14 mouse cellular contexts compared by ENCODE assay signal in genomic region chr3:102166287-102166620, GRCm38 (mm10). TPM values are rescaled to one million over a fixed set of nuclear protein-coding genes. Genes with fewer than 3 reads are reported as not detected.
DNase-seq lines count a peak whose midpoint lies in the region; ATAC-seq and TF ChIP-seq lines count a peak whose summit lies in the region.
"Had no signal": no experiment of that assay in that cellular context is flagged by ENCODE, and none has a peak within 500 bp of the region (broad histone marks: within the 10 kb centered on the region; RNA-seq: fewer than 3 reads in every experiment).

No protein-coding gene starts in this region.

- TF ChIP-seq EP300 in MEL (IDR thresholded peaks at IDR 0.05; ENCODE audit: low read depth in 1 of 2, low read length in 2 of 2): no peak

- no peaks in the 10 kb centered on the region for H3K9me3 ChIP-seq in intestine, embryonic 16.5 days (ENCODE audit: control insufficient read depth, low read length)
- no peaks in the 10 kb centered on the region for H3K9me3 ChIP-seq in intestine, embryonic 15.5 days
- no peaks in the 10 kb centered on the region for H3K9me3 ChIP-seq in MEL (replicated peaks; ENCODE audit: insufficient read depth, low read length)
- H3K9me3 ChIP-seq in erythroblast, embryonic 14.5 days (ENCODE audit: control insufficient read depth, low read length): no peaks in the 10 kb centered on the region

- H3K4me3 ChIP-seq in intestine, embryonic 16.5 days (ENCODE audit: low read length): no peak overlapping the region
- no peak overlapping the region for H3K4me3 ChIP-seq in intestine, embryonic 15.5 days (replicated peaks)
- no peak overlapping the region for H3K4me3 ChIP-seq in MEL (ENCODE audit: control insufficient read depth in 1 of 2, insufficient read depth in 1 of 2, low read depth in 2 of 2, low read length in 2 of 2)
- H3K4me3 ChIP-seq in erythroblast, embryonic 14.5 days (replicated peaks): peak overlapping the region; percentile 87

- no peak for DNase-seq in MEL (ENCODE audit: low read depth, low spot score)
- peak; percentile 41 for DNase-seq in skeletal muscle tissue, adult 2 months (ENCODE audit: low read depth, low spot score)
- DNase-seq in embryo, embryonic 10.5 days (ENCODE audit: low spot score): no peak
- no peak for DNase-seq in gastrocnemius, adult 8-10 months (ENCODE audit: low spot score in 2 of 2)
- DNase-seq: cerebellum, adult 2 months; kidney, adult 11 months; right cerebral cortex, postnatal 25 days; thymus, postnatal 4 days had no signal

- no peaks in the 10 kb centered on the region for H3K27me3 ChIP-seq in intestine, embryonic 16.5 days (replicated peaks; ENCODE audit: control insufficient read depth, insufficient read depth, low read length)
- H3K27me3 ChIP-seq in intestine, embryonic 15.5 days (replicated peaks): no peaks in the 10 kb centered on the region
- H3K27me3 ChIP-seq in MEL (ENCODE audit: control insufficient read depth in 1 of 2, insufficient read depth in 2 of 2, low read length in 2 of 2): no peaks in the 10 kb centered on the region
- H3K27me3 ChIP-seq in erythroblast, embryonic 14.5 days (ENCODE audit: control insufficient read depth): no peaks in the 10 kb centered on the region
- H3K27me3 ChIP-seq: CH12.LX had no signal

- no peak overlapping the region for H3K4me2 ChIP-seq in intestine, embryonic 16.5 days (ENCODE audit: low read depth, low read length)
- no peak overlapping the region for H3K4me2 ChIP-seq in intestine, embryonic 15.5 days (replicated peaks)

- H3K79me2 ChIP-seq in MEL (ENCODE audit: control insufficient read depth, insufficient read depth, low read length, poor library complexity): peaks cover 2% of the 10 kb centered on the region; the same call in 1 of the 2 replicates

- no peak for TF ChIP-seq RAD21 in MEL (IDR thresholded peaks at IDR 0.05; ENCODE audit: low read depth, low read length)

- H3K27ac ChIP-seq in intestine, embryonic 16.5 days (ENCODE audit: low read length): 0 out of 2 replicates have a peak overlapping the region, but pooled peaks have one; percentile 44
- no peak overlapping the region for H3K27ac ChIP-seq in intestine, embryonic 15.5 days
- H3K27ac ChIP-seq in MEL (ENCODE audit: control insufficient read depth, low read depth, low read length): peak overlapping the region; percentile 87

- no peak overlapping the region for H3K9ac ChIP-seq in intestine, embryonic 16.5 days (ENCODE audit: low read depth, low read length)
- H3K9ac ChIP-seq in intestine, embryonic 15.5 days: no peak overlapping the region
- peak overlapping the region; percentile 16; the same call in 1 of the 2 replicates for H3K9ac ChIP-seq in MEL (ENCODE audit: control insufficient read depth, low read depth, low read length, poor library complexity, severe bottlenecking)

- WGBS in intestine, embryonic 16.5 days: 65% methylated on average over 4 of the region's 4 CpGs
- WGBS in intestine, embryonic 15.5 days: 69% methylated on average over 4 of the region's 4 CpGs

- H3K36me3 ChIP-seq in intestine, embryonic 16.5 days (ENCODE audit: control insufficient read depth, insufficient read depth, low read length): peaks cover 17% of the 10 kb centered on the region
- peaks cover 11% of the 10 kb centered on the region; the same call in 1 of the 2 replicates for H3K36me3 ChIP-seq in intestine, embryonic 15.5 days
- peaks cover 0 to 40% of the 10 kb centered on the region in 2 experiments; a peak in 2 of 4 replicates for H3K36me3 ChIP-seq in MEL (ENCODE audit: control insufficient read depth in 1 of 2, insufficient read depth in 2 of 2, low read length in 2 of 2)
- H3K36me3 ChIP-seq in erythroblast, embryonic 14.5 days (ENCODE audit: control insufficient read depth): peaks cover 45% of the 10 kb centered on the region

- no peak for TF ChIP-seq POLR2A in MEL (IDR thresholded peaks at IDR 0.05; ENCODE audit: control insufficient read depth in 1 of 2, insufficient read depth in 1 of 2, low read depth in 1 of 2, low read length in 2 of 2, poor library complexity in 1 of 2)

- H3K4me1 ChIP-seq in intestine, embryonic 16.5 days (ENCODE audit: control insufficient read depth, insufficient read depth, low read length): peaks cover 23% of the 10 kb centered on the region
- H3K4me1 ChIP-seq in intestine, embryonic 15.5 days (replicated peaks): peaks cover 22% of the 10 kb centered on the region
- peaks cover 6 to 40% of the 10 kb centered on the region in 2 experiments for H3K4me1 ChIP-seq in MEL (ENCODE audit: control insufficient read depth in 1 of 2, insufficient read depth in 2 of 2, low read length in 2 of 2)
- peaks cover 83% of the 10 kb centered on the region for H3K4me1 ChIP-seq in erythroblast, embryonic 14.5 days (ENCODE audit: control insufficient read depth)

- 0 out of 2 replicates have a peak, but pooled peaks have one; percentile 34 for ATAC-seq in intestine, embryonic 16.5 days
- no peak for ATAC-seq in intestine, embryonic 15.5 days
- ATAC-seq: activated CD4-positive, CD25-positive, alpha-beta regulatory T cell, adult 4 months; forebrain, embryonic 16.5 days had no signal

- TF ChIP-seq CTCF in MEL (IDR thresholded peaks at IDR 0.05 in 2 of 3, conservative IDR thresholded peaks at IDR 0.05 in 1 of 3; ENCODE audit: control insufficient read depth in 1 of 3, insufficient read depth in 1 of 3, low read depth in 2 of 3, low read length in 3 of 3, poor library complexity in 1 of 3, severe bottlenecking in 1 of 3): no peak

TF ChIP-seq in MEL, 35 proteins besides CTCF, POLR2A, EP300 and RAD21:
- no peak for TF ChIP-seq ELF1 (IDR thresholded peaks at IDR 0.05; ENCODE audit: low read depth, low read length)

RNA-seq across cellular contexts. Expression of gene Vangl1, which starts 38.2 kb away (rescaled TPM):
- 18.7 and 20.6 TPM in 2 replicates for polyA plus RNA-seq in intestine, embryonic 16.5 days (2015; fragmentation: Nextera tagmentation; extraction: Ambion mirVana)
- polyA plus RNA-seq in intestine, embryonic 15.5 days (2015; fragmentation: Nextera tagmentation; extraction: Ambion mirVana): 15.1 and 17.4 TPM in 2 replicates
- 6.5 and 6.8 TPM in 2 replicates for total RNA-seq in MEL (2012; rRNA removed)
- polyA plus RNA-seq in MEL (2012; ENCODE audit: insufficient read depth in 1 of 2, insufficient read length in 2 of 2, low read depth in 1 of 2, low replicate concordance in 2 of 2, missing spikeins in 1 of 2): 10 to 100 TPM in 1 of 2 experiments, not detected in 1; 15.1 TPM
- 41.9 and 50.0 TPM in 2 replicates for polyA plus RNA-seq in erythroblast, embryonic 14.5 days (2012)
- total RNA-seq in gastrocnemius, adult 8-10 months (2022): 1 to 10 TPM in 3 of 4 experiments, under 1 TPM in 1; 0.70 to 2.0 (median 1.2) TPM
- total RNA-seq: CH12.LX had no signal
- polyA plus RNA-seq: activated CD4-positive, CD25-positive, alpha-beta regulatory T cell, adult 4 months had no signal
